Mouse (Mus musculus) retina, adult 2 months (tissue): ENCODE data around the gene Taldo1.
"Not testable (repeated sequence)": the region's sequence is repeated elsewhere in the genome, so short reads cannot be mapped to it uniquely, and the experiment has no call there.

ENCODE experiments used
- DNase-seq: peaks from one replicate; pipeline ENCODE4 v3.0.0-alpha.2; 2012; ENCODE audit warnings: low read depth, low spot score

Gene Taldo1

GRCm38 (mm10) chr7:141387807-141388486, 4.1 kb upstream of the Taldo1 start:
- no peak for DNase-seq

GRCm38 (mm10) chr7:141388487-141389109, 3.4 kb upstream of the Taldo1 start:
- no peak for DNase-seq

DNA sequence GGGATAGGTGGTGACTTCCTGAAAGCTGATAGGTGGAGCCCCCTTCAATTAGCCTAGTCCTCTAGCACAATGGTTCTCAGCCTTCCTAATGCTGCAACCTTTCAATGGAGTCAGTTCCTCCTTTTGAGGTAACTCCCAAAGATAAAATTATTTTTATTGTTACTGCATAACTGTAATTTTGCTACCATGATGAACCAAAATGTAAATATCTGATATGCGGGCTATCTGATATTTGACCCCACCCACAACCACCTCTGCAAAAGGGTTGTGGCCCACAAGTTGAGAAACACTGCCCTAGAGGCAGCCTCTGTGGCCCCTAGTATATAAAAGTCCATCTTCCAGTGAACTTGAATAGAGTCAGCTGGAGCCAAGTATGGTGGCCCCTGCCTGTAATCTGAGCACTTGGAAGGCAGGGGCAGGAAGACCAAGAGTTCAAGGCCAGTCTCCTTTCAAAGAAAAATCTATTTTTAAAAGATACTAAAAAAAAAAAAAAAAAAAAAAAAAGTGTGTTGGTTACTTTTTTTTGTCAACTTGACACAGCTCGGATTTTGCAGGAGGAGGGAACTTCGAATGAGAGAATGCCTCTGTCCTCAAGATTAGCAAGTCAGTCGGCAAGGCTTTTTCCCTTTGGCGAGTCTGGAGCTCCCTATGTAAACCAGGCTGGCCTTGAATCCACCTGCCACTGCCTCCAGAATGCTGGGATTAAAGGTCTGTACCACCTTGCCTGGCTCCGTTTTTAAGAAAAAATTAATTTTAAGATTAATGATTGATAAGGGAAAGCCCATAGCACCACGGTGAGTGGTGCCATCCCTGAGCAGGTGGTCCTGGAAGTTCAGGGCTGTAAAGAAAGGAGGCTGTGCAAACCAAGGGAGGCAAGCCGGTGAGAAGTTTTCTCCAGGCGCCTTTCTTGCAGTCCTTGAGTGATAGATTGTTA, 1.4 kb upstream of the Taldo1 start:
- DNase-seq: no peak

DNA sequence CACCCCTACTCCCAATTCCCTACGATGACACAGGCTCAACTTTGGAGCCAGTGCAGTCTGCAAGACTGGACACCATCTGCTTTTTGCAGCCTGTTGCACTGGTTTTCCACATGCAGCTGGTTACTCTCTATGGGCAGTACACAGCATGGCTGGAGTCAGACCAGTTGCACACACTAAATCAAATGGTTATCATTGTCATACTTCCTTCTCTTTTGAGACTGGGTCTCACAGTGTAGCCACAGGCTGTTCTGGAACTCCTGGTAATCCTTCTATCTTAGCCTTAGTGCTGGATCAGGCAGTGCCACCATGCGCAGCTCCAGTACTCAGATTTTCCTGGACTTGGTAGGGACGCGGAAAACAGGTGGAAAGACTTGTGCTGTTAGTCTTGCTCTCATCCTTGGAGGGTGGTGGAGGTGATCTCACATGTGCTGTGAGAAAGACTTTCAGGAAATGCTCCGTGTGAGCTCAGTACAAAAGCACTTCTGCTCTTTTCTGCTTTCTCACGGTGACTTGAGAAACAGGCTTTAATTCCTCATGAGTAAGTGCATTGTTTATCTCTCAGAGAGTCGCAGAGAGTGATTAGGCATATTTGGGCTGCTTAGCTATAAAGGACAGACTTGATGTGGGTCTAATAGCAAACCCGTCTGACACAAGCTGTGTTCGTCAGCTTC, 688 bp downstream of the Taldo1 start:
- DNase-seq: no peak

DNA sequence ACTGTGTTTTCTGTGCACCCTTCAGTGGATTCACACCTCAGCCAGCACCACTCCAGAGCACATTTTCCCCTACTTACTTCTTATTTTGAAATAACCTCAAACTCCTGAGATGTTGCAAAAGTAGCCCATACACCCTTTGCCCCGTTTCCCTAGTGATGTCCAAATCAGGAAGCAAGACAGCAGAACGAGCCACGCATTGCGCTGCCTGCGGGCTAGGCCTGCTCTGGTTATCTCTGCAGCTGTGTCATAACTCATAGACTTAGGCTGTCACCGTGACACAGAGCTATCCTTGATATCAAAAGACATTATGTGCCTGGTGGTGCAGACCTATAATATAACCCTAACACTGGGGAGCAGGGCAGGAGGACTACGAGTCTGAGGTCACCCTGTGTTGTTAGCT, 2.2 kb downstream of the Taldo1 start:
- no peak for DNase-seq

- DNase-seq: peak; percentile 34
Measured at GRCm38 (mm10) chr7:141394771-141395170, 2.8 kb downstream of the Taldo1 start.

- DNase-seq: no peak
Measured at GRCm38 (mm10) chr7:141395348-141395747, 3.3 kb downstream of the Taldo1 start.

DNA sequence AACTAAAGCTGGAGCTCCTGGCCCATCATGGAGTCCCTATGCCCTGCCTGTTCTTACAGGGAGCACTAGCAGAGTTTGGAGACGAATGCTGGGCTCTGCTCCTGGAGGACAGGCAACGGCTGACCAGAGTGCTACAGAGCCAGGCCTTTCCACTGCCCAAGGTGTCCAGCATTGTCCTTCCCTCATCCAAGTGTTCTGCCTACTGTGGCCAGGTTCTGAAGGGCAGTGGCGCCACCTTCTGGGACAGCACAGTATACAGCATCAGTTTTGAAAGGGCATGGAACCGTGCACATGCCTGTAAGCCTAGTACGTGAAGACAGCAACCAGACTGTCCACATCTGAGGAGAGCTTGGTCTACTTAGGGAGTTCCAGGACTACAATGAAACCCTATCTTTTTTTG, 11.3 kb downstream of the Taldo1 start:
- DNase-seq: no peak

- no peak for DNase-seq
Measured at GRCm38 (mm10) chr7:141405466-141405865, 13.5 kb downstream of the Taldo1 start.

DNA sequence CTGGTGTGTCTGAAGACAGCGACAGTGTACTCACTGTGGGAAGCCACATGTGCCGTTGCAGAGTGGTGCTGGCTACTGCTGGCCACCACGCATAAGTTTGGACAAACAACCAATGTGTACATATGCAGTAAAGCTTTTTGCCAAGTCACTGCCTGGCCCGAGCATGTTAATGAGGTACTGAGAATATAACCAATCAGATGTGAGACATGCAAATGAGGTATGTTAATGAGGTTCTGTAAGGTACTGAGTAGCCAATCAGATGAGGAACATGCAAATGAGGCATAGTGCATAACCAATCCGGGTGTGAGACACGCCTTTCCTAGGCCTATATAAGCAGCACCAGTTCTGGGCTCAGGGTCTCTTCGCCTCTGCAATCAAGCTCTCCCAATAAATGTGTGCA, 15.7 kb downstream of the Taldo1 start:
- DNase-seq: not testable (repeated sequence)

DNA sequence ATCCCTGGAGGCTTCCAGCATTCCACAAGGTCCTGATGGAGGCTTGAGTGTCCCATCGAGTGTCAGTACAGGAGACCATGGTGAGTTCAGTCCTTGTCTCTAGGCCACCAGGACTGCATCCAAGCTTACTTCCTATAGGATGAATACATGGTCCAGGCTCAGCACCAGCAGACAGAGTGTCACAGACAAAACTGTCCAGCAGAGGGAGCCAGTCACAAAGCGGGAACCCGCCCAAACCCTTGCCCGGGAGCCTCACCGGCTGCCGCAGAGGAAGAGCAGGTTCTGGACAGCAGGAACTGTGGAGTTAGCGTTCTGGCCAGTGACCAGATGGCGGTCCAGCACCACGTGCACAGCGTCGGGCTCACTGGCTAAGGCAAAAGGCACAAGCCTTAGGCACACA, 16.8 kb downstream of the Taldo1 start:
- DNase-seq: peak; percentile 69

DNA sequence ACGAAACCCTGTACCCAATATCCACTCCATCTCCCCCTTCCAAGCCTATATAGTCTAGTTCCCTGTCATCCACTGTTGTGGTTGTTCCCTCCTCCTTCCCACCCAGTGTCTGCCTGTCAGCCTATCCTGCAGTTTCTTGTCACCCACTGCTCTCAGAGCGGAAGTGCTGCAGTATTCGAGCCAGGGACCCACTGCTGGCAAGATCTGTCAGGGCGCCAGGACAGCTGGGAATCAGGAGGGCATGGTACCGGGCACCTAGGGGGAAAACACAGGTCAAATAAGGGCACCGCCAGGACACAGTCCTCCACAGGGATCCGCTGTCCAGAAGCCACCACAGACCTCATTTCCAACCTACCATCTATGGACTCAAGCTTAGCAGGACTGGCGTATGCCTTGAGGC, 18.6 kb downstream of the Taldo1 start:
- DNase-seq: no peak

DNA sequence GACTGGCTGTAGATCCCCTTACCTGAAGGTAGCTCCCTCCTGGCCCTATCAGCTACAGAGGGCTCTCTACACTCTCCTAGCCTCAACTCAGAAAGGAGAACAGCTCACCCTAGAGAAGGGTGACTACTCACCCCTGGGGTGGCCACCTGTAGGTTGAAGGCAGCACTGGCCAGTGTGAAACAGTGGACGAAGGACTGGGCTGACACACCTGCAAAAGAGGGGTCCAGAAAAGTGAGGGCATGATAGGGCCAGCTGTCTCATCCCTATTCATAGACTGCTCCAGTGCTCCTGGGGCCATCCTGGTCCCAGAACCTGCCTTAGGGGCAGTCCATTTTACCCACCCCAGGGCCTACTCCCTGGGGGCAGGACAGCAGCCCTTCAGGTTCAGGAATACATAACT, 19.7 kb downstream of the Taldo1 start:
- no peak for DNase-seq

GRCm38 (mm10) chr7:141413331-141413730, 21.3 kb downstream of the Taldo1 start:
- no peak for DNase-seq

- DNase-seq: peak; percentile 100
Measured at GRCm38 (mm10) chr7:141413809-141414584, 22.0 kb downstream of the Taldo1 start, which contains the start of gene Gatd1. Gene Gatd1, minus strand, starts transcription at chr7:141414136.

GRCm38 (mm10) chr7:141416144-141416841, 24.3 kb downstream of the Taldo1 start:
- DNase-seq: no peak

GRCm38 (mm10) chr7:141417731-141418681, 26.0 kb downstream of the Taldo1 start:
- DNase-seq: no peak

DNA sequence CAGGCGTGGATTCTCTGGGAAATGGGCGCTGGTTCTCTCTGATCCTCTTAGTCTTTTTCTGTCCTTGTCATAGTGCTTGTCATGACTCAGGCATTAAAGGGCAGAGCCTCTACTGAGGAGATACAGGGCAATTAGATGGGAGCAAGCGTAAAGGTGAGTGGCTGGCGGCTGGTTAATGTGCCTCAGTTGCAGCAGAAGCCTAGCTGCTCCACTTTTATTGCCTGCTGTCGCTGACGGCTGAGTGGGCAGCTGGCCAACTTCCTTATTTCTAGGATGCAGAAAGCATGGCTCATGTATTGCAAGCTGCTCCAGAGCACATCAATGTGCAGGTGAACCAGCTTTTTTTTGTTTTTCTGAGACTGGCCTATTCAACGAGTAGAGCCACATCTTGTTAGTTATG, 27.0 kb downstream of the Taldo1 start:
- DNase-seq: no peak

GRCm38 (mm10) chr7:141420030-141420702, 28.2 kb downstream of the Taldo1 start:
- no peak for DNase-seq
